In the genomic region with DNA sequence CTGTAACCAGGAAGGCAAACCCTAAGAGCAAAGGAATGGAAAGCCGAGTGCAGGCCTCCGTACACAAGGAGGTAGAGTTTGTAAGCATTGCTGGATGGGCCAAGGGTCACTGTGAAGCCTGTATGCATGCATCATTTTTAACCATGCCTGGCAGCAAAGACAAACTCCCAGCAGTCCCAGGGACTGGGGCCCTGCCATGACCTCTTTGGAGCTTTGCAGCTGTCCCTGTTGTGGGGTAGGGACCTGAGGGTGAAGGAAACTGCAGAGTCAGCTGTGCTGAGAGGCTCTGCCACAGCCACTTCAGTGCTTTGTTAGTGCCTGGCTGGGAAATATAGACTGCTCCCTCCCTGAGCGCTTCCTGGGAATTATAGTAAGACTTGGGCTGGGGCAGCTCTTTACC, we compare ENCODE assay signal across 18 mouse cellular contexts. TPM values are rescaled to one million over a fixed set of nuclear protein-coding genes. Genes with fewer than 3 reads are reported as not detected.
A peak's percentile ranks its signal among the peaks of the same experiment; 100 is the strongest.
DNase-seq lines count a peak whose midpoint lies in the region; ATAC-seq lines count a peak whose summit lies in the region.
"Had no signal": no experiment of that assay in that cellular context is flagged by ENCODE, and none has a peak within 500 bp of the region (broad histone marks: within the 10 kb centered on the region; RNA-seq: fewer than 3 reads in every experiment).

No protein-coding gene starts in this region.

- DNase-seq in gastrocnemius, adult 18-20 months (ENCODE audit: low spot score): peak; percentile 64
- no peak for DNase-seq in gastrocnemius, postnatal 4 days (ENCODE audit: low spot score in 2 of 2)
- DNase-seq in kidney, postnatal 10 days: peak; percentile 35
- DNase-seq in cerebellum, postnatal 25 days: no peak
- no peak for DNase-seq in left cerebral cortex, adult 11 months (ENCODE audit: low spot score)
- DNase-seq in cerebellum, adult 11-12 months: no peak
- DNase-seq: forebrain, postnatal 0 days; right cerebral cortex, postnatal 4 days; thymus, postnatal 14 days had no signal

- H3K4me3 ChIP-seq in neural tube, embryonic 13.5 days: no peak overlapping the region
- H3K4me3 ChIP-seq in neural tube, embryonic 15.5 days (replicated peaks): no peak overlapping the region
- H3K4me3 ChIP-seq: heart, embryonic 15.5 days; left cerebral cortex, adult 2 months had no signal

- H3K9ac ChIP-seq in neural tube, embryonic 13.5 days: no peak overlapping the region
- H3K9ac ChIP-seq in neural tube, embryonic 15.5 days (replicated peaks): no peak overlapping the region
- H3K9ac ChIP-seq: forebrain, postnatal 0 days; heart, embryonic 15.5 days had no signal

- H3K4me1 ChIP-seq in neural tube, embryonic 13.5 days (replicated peaks): 0 out of 2 replicates have a peak, but pooled peaks cover 7% of the 10 kb centered on the region
- H3K4me1 ChIP-seq in neural tube, embryonic 15.5 days: no peaks in the 10 kb centered on the region
- H3K4me1 ChIP-seq: heart, embryonic 15.5 days had no signal

- WGBS in neural tube, embryonic 13.5 days: 54% methylated on average over 3 of the region's 3 CpGs
- WGBS in neural tube, embryonic 15.5 days: 60% methylated on average over 3 of the region's 3 CpGs

- no peaks in the 10 kb centered on the region for H3K36me3 ChIP-seq in neural tube, embryonic 13.5 days
- no peaks in the 10 kb centered on the region for H3K36me3 ChIP-seq in neural tube, embryonic 15.5 days
- H3K36me3 ChIP-seq: heart, embryonic 15.5 days had no signal

- H3K9me3 ChIP-seq in neural tube, embryonic 13.5 days: no peaks in the 10 kb centered on the region
- H3K9me3 ChIP-seq in neural tube, embryonic 15.5 days (replicated peaks): no peaks in the 10 kb centered on the region
- H3K9me3 ChIP-seq: heart, embryonic 15.5 days had no signal

- no peak overlapping the region for H3K4me2 ChIP-seq in neural tube, embryonic 13.5 days
- no peak overlapping the region for H3K4me2 ChIP-seq in neural tube, embryonic 15.5 days
- H3K4me2 ChIP-seq: heart, embryonic 15.5 days had no signal

- no peak for ATAC-seq in neural tube, embryonic 13.5 days (ENCODE audit: low read depth)
- no peak for ATAC-seq in neural tube, embryonic 15.5 days (ENCODE audit: low FRiP score)
- ATAC-seq: forebrain, postnatal 0 days; Patski had no signal

- no peaks in the 10 kb centered on the region for H3K27me3 ChIP-seq in neural tube, embryonic 13.5 days
- no peaks in the 10 kb centered on the region for H3K27me3 ChIP-seq in neural tube, embryonic 15.5 days (replicated peaks)
- H3K27me3 ChIP-seq: heart, embryonic 15.5 days; Patski had no signal

- 0 out of 2 replicates have a peak overlapping the region, but pooled peaks have one; percentile 6 for H3K27ac ChIP-seq in neural tube, embryonic 13.5 days (replicated peaks)
- H3K27ac ChIP-seq in neural tube, embryonic 15.5 days (replicated peaks): no peak overlapping the region
- H3K27ac ChIP-seq: heart, embryonic 15.5 days; kidney, postnatal 0 days; left cerebral cortex, adult 2 months had no signal

RNA-seq across cellular contexts. Expression of a gene that starts 8.4 kb away (rescaled TPM):
- total RNA-seq in gastrocnemius, adult 18-20 months (2021): not detected
- total RNA-seq in gastrocnemius, postnatal 4 days (2021): under 1 TPM; 0.12 to 0.13 TPM
- polyA plus RNA-seq in neural tube, embryonic 13.5 days (2015; fragmentation: Nextera tagmentation; extraction: Ambion mirVana): 0.55 and 1.1 TPM in 2 replicates
- polyA plus RNA-seq in neural tube, embryonic 15.5 days (2015; fragmentation: Nextera tagmentation; extraction: Ambion mirVana): 1.4 and 1.6 TPM in 2 replicates
- total RNA-seq: common myeloid progenitor, adult 5-6 weeks; neutrophil, adult 5-6 weeks had no signal

RNA-seq across cellular contexts. Expression of a gene that starts 17.3 kb away (rescaled TPM):
- 1 to 10 TPM; 5.5 to 6.3 TPM for total RNA-seq in gastrocnemius, adult 18-20 months (2021)
- total RNA-seq in gastrocnemius, postnatal 4 days (2021): 10 to 100 TPM; 16.5 to 17.2 TPM
- 25.0 and 25.6 TPM in 2 replicates for polyA plus RNA-seq in neural tube, embryonic 13.5 days (2015; fragmentation: Nextera tagmentation; extraction: Ambion mirVana)
- polyA plus RNA-seq in neural tube, embryonic 15.5 days (2015; fragmentation: Nextera tagmentation; extraction: Ambion mirVana): 16.6 and 24.3 TPM in 2 replicates
- total RNA-seq: common myeloid progenitor, adult 5-6 weeks had no signal

RNA-seq across cellular contexts. Expression of a gene that starts 46.3 kb away (rescaled TPM):
- 1 to 10 TPM; 1.2 to 1.5 TPM for total RNA-seq in gastrocnemius, adult 18-20 months (2021)
- total RNA-seq in gastrocnemius, postnatal 4 days (2021): 1 to 10 TPM; 1.6 to 4.6 TPM
- polyA plus RNA-seq in neural tube, embryonic 13.5 days (2015; fragmentation: Nextera tagmentation; extraction: Ambion mirVana): 2.0 and 3.0 TPM in 2 replicates
- polyA plus RNA-seq in neural tube, embryonic 15.5 days (2015; fragmentation: Nextera tagmentation; extraction: Ambion mirVana): 5.6 and 6.4 TPM in 2 replicates
- total RNA-seq: common myeloid progenitor, adult 5-6 weeks; neutrophil, adult 5-6 weeks had no signal

RNA-seq across cellular contexts. Expression of a gene that starts 48.3 kb away (rescaled TPM):
- not detected for total RNA-seq in gastrocnemius, adult 18-20 months (2021)
- total RNA-seq in gastrocnemius, postnatal 4 days (2021): not detected
- polyA plus RNA-seq in neural tube, embryonic 13.5 days (2015; fragmentation: Nextera tagmentation; extraction: Ambion mirVana): not detected in 2 replicates
- not detected in 2 replicates for polyA plus RNA-seq in neural tube, embryonic 15.5 days (2015; fragmentation: Nextera tagmentation; extraction: Ambion mirVana)
- total RNA-seq: common myeloid progenitor, adult 5-6 weeks; forebrain, postnatal 0 days; left cerebral cortex, adult 2 months; neutrophil, adult 5-6 weeks had no signal
- polyA plus RNA-seq: C2C12; forebrain, postnatal 0 days; heart, embryonic 15.5 days; kidney, postnatal 0 days; Patski had no signal

RNA-seq across cellular contexts. Expression of a gene that starts 58.1 kb away (rescaled TPM):
- under 1 TPM in 1 of 2 experiments, not detected in 1; 0.23 TPM for total RNA-seq in gastrocnemius, adult 18-20 months (2021)
- 1 to 10 TPM in 1 of 2 experiments, under 1 TPM in 1; 0.86 to 1.7 TPM for total RNA-seq in gastrocnemius, postnatal 4 days (2021)
- 6.8 and 6.9 TPM in 2 replicates for polyA plus RNA-seq in neural tube, embryonic 13.5 days (2015; fragmentation: Nextera tagmentation; extraction: Ambion mirVana)
- polyA plus RNA-seq in neural tube, embryonic 15.5 days (2015; fragmentation: Nextera tagmentation; extraction: Ambion mirVana): 5.3 and 7.3 TPM in 2 replicates

Comparison
In these comparisons a context has a peak if more than half of its experiments do, and no peak if none do; other contexts are left out.
1. DNase-seq: peak in gastrocnemius, adult 18-20 months (single experiment) and kidney, postnatal 10 days (single experiment); none in gastrocnemius, postnatal 4 days (0 of 2), cerebellum, postnatal 25 days (0 of 2), left cerebral cortex, adult 11 months (single experiment) and cerebellum, adult 11-12 months (single experiment).